Mouse (Mus musculus) E14TG2a.4 (cell line): ENCODE results near the gene Fgfr1op.
A peak's percentile ranks its signal among the peaks of the same experiment; 100 is the strongest.
"Not testable (repeated sequence)": the region's sequence is repeated elsewhere in the genome, so short reads cannot be mapped to it uniquely, and the experiment has no call there.

Source experiments
- H3K27me3 ChIP-seq: 2 replicates; pipeline ENCODE4 v1.6.1; 2014; ENCODE audit warnings: low read length, control low read depth; ENCODE audit not compliant: insufficient read depth
- H3K36me3 ChIP-seq: 2 replicates; pipeline ENCODE4 v1.6.1; 2014; ENCODE audit warnings: low read length, control low read depth; ENCODE audit not compliant: insufficient read depth
- H3K4me1 ChIP-seq: replicated peaks from 2 replicates; pipeline ENCODE4 v1.6.1; 2014; ENCODE audit warnings: low read depth, low read length, control low read depth
- H3K4me3 ChIP-seq: replicated peaks from 2 replicates; pipeline ENCODE4 v1.5.1; 2014; ENCODE audit warnings: mild to moderate bottlenecking, low read length
- H3K9me3 ChIP-seq: 2 replicates; pipeline ENCODE4 v1.6.1; 2014; ENCODE audit warnings: low read length, control low read depth

Gene Fgfr1op

GRCm38 (mm10) chr17:8164701-8165607, at the start of gene Fgfr1op:
TSS of gene Fgfr1op (plus strand) at chr17:8165501.
- H3K27me3 ChIP-seq, H3K4me1 ChIP-seq, H3K9me3 ChIP-seq: not testable (repeated sequence)
- Histone ChIP-seq H3K36me3 (peaks cover 22% of the 10 kb centered on the region), H3K4me3 (peak within 1 kb of the TSS; percentile 80)

GRCm38 (mm10) chr17:8116378-8116777, 48.9 kb upstream of the Fgfr1op start:
- not testable (repeated sequence) for H3K9me3 ChIP-seq, H3K4me1 ChIP-seq, H3K36me3 ChIP-seq, H3K27me3 ChIP-seq, H3K4me3 ChIP-seq

GRCm38 (mm10) chr17:8116928-8117327, 48.4 kb upstream of the Fgfr1op start:
- not testable (repeated sequence) for H3K4me1 ChIP-seq, H3K4me3 ChIP-seq, H3K9me3 ChIP-seq, H3K36me3 ChIP-seq, H3K27me3 ChIP-seq

GRCm38 (mm10) chr17:8122974-8123373, 42.3 kb upstream of the Fgfr1op start:
- H3K4me1 ChIP-seq, H3K27me3 ChIP-seq, H3K4me3 ChIP-seq, H3K9me3 ChIP-seq, H3K36me3 ChIP-seq: not testable (repeated sequence)

- H3K9me3 ChIP-seq, H3K4me1 ChIP-seq, H3K4me3 ChIP-seq, H3K27me3 ChIP-seq, H3K36me3 ChIP-seq: not testable (repeated sequence)
These were observed 40.7 kb upstream of the Fgfr1op start for GRCm38 (mm10) chr17:8124586-8124985.

DNA sequence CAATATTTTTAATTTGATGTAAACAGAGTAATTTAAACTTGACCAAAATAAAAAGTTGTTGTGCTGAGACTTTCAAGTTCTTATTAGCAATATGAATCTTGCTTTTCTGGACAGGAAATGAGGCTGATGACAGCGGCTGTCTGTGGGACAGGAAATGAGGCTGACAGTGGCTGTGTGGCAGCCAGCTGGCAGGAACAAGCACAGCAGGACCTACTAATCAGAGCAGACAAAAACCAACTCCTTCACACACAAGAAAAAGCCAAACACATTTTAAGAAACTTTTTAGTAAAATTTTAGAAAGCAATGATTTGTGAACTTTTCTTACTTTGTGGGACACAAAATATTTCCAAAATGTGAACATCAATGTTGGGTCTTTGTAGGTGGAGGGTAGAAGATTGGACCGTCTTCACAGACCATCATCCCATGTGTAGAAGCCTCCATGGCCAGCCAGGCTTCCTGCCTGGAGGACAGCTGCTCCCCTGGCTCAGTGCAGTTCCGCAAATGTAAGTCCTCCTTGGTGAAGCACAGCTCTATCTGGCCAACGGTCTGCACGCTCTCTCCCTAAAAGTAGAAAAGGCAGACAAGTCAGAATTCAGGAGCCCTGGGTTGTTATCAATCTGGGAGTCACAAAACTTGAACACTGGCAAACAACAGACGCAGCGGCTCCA, 36.8 kb upstream of the Fgfr1op start:
- H3K4me3 ChIP-seq, H3K27me3 ChIP-seq, H3K36me3 ChIP-seq, H3K9me3 ChIP-seq, H3K4me1 ChIP-seq: not testable (repeated sequence)

DNA sequence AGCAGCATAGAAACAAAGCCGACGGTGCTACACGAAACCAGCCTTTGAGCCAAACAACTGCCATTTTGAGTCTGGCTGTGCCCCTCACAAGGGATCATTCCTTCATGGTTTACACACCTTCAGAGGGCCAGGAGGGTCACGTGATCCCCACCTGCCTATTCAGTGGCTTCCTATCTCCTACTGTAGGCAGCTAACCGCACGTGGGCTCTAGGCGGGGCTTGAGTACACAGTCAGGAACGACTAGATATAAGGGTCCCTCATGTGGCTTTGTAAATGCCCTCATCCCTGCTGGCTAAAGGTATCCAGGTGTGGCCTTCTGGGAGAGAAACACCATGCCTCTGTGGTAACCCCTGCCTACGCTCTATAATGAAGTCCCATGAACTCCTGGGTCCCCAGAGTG, 35.7 kb upstream of the Fgfr1op start:
- H3K4me3 ChIP-seq, H3K27me3 ChIP-seq, H3K4me1 ChIP-seq, H3K36me3 ChIP-seq, H3K9me3 ChIP-seq: not testable (repeated sequence)

DNA sequence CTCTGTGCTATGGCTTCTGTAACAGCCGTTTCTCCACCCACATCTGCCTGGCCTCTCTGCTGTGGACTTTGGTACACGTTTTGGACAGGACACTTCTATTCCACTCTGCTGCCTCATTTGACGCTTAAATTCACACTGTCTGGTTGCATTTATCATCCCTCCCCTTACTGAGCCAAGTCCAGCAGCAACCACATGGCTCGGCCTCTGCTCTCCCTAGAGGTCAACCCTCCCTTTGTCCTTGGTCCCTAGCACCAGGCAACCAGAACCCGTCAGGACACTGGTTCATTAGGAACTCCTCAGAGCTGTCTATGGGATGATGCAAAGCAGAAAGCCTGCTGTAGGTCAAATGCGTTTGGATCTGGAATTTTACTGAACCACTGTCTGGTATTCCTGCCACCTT, 34.5 kb upstream of the Fgfr1op start:
- not testable (repeated sequence) for H3K4me3 ChIP-seq, H3K27me3 ChIP-seq, H3K36me3 ChIP-seq, H3K9me3 ChIP-seq, H3K4me1 ChIP-seq

DNA sequence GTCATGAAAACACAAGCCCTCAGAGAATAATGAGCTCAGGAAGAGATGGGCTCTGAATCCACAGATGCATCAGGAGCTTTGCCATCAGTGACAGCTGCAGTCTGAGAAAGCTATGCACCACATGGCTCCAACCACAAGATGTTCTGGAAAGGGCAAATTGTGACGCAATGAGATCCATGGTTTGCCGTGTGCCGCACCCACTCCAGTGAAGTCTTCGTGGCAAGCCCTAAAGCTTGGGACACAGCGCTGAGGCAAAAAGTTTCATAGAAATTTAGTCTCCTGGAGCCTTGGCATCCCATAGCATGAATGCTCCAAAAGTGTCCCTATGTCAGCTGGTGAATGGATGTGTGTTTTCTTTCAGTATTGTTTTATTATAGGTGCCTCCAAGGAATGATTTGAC, 27.2 kb upstream of the Fgfr1op start:
- not testable (repeated sequence) for H3K4me3 ChIP-seq, H3K36me3 ChIP-seq, H3K9me3 ChIP-seq

GRCm38 (mm10) chr17:8140210-8140609, 25.1 kb upstream of the Fgfr1op start:
- H3K4me3 ChIP-seq, H3K36me3 ChIP-seq, H3K27me3 ChIP-seq, H3K9me3 ChIP-seq, H3K4me1 ChIP-seq: not testable (repeated sequence)

More for the DNA sequence above, 27.2 kb upstream of the Fgfr1op start:
- not testable (repeated sequence) for H3K4me1 ChIP-seq, H3K27me3 ChIP-seq

DNA sequence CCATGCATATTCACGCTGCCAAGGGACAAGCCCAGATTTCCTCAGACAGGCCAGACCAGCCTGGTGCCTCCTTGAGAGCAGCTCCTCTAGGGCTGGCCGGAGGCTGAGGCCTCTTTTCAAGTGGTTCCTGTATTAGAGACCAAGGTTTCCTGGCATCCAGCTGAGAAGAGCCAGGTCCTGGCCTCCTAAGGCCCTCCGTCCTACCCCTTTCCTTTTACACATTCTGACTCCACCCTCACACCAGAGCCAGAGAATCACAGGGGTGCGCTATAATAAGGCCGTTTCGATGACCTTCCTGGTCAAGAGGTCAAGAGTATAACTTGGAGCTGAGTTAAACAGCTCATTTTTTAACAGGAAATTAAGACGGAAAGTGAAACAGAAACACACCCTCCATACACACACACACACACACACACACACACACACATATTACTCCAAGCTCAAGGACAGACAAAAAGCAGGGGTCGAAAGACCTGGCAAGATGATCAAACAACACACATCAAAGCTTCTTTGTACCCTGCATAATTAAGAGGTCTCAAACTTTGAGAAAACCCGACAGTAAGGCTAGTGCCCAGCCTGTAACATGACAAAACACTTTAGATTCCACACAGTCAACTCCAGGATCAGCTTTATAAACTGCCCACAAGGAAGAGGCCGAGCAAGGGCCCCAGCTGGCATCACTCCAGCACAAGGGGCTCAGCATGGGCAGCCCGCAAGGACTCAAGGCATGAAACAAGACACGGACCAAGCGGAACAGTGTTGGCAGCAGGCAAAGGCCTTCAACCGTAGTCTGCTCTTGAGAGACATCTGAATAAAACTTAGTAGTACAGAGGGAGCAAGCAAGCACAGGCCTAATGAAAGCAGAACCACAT, 21.3 kb upstream of the Fgfr1op start:
- H3K27me3 ChIP-seq, H3K4me3 ChIP-seq, H3K36me3 ChIP-seq, H3K9me3 ChIP-seq, H3K4me1 ChIP-seq: not testable (repeated sequence)

DNA sequence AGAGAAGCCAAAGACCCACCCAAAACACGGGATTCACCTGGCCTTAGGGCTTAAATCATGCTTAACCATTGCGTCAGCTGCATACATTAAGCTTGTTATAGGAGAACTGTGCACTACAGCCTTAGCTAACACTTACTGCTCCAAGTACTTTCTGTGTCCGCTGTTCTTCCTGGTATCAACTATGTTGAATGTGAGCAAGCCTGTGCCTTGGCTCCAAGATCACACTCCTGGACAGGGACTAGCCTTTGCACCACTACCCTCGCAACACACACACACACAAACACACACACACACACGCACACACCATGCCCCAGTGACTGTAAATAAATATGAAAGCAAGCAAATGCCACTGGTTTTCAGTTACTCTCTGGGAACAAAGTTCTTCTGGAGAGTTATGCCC, 18.4 kb upstream of the Fgfr1op start:
- H3K27me3 ChIP-seq, H3K9me3 ChIP-seq, H3K36me3 ChIP-seq: not testable (repeated sequence)

GRCm38 (mm10) chr17:8147439-8148316, 17.6 kb upstream of the Fgfr1op start, which contains the start of the genes Gm49673 and Rnaset2a:
TSS of gene Gm49673 (minus strand) at chr17:8147788.
TSS of gene Rnaset2a (minus strand) at chr17:8148097.
- not testable (repeated sequence) for H3K4me1 ChIP-seq, H3K27me3 ChIP-seq, H3K36me3 ChIP-seq, H3K9me3 ChIP-seq
- peak within 1 kb of the TSS; percentile 78 for H3K4me3 ChIP-seq

More for the DNA sequence above, 18.4 kb upstream of the Fgfr1op start:
- H3K4me3 ChIP-seq, H3K4me1 ChIP-seq: not testable (repeated sequence)
